Mouse (Mus musculus): ENCODE data around the gene Cnbp.
A peak's percentile ranks its signal among the peaks of the same experiment; 100 is the strongest.

Cnbp gene

GRCm38 (mm10) chr6:87849780-87850154, 1.1 kb downstream of the Cnbp start:
- DNase-seq: no peak

- DNase-seq: peak; percentile 23
Measured at GRCm38 (mm10) chr6:87846813-87847212, 4.1 kb downstream of the Cnbp start.

- no peak for DNase-seq
Measured at GRCm38 (mm10) chr6:87845031-87845695, 5.7 kb downstream of the Cnbp start.

GRCm38 (mm10) chr6:87842254-87842653, 8.7 kb downstream of the Cnbp start:
- no peak for DNase-seq

DNA sequence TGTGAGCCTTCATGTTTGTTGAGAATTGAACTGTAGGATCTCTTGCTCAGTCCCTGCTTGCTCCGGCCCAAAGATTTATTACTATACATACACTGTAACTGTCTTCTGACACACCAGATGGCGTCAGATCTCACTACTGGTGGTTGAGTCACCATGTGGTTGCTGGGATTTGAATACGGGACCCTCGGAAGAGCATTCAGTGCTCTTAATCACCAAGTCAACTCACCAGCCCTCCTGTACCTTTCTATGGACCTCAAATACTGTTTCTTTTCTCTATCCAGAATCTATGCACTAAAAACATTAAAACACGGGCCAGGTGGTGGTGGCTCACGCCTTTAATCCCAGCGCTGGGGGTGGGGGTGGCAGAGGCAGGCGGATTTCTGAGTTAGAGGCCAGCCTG, 9.3 kb downstream of the Cnbp start:
- DNase-seq: no peak

DNA sequence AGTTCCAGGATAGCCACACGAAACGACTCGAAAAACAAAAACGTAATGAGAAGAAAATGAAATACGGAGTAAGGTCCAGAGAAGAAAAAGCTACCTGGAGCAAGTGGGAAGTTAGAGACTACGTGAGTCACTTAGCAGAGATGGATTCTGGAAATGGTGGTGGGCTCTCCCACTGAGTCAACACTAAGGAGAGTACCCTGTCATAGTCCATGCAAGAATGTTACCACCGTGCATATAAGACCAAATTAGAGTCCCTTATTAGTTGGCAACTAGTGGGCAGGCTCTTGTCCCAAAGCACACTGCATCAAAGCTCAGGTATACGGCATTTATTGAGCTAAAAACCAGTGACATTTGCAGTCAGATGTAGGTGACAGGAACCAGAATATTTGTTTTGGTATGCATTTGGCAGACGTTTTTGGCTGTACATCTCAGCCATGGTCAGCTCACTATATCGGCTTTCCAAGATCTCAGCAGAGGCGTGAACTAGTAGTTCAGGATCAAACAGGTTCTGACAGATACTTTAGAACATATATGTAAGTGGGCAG, 11.0 kb downstream of the Cnbp start:
- no peak for DNase-seq

- peak; percentile 95 for DNase-seq
Measured at GRCm38 (mm10) chr6:87838551-87839197, 12.2 kb downstream of the Cnbp start, which contains the start of gene Isy1. Gene Isy1, minus strand, starts transcription at chr6:87838798.

- DNase-seq: no peak
Measured at GRCm38 (mm10) chr6:87835695-87836094, 15.2 kb downstream of the Cnbp start, which contains the start of gene Gm45140. Gene Gm45140, minus strand, starts transcription at chr6:87835795.

- DNase-seq: no peak
Measured at GRCm38 (mm10) chr6:87820366-87820765, 30.5 kb downstream of the Cnbp start.

GRCm38 (mm10) chr6:87814486-87814885, 36.4 kb downstream of the Cnbp start:
- DNase-seq: no peak

DNA sequence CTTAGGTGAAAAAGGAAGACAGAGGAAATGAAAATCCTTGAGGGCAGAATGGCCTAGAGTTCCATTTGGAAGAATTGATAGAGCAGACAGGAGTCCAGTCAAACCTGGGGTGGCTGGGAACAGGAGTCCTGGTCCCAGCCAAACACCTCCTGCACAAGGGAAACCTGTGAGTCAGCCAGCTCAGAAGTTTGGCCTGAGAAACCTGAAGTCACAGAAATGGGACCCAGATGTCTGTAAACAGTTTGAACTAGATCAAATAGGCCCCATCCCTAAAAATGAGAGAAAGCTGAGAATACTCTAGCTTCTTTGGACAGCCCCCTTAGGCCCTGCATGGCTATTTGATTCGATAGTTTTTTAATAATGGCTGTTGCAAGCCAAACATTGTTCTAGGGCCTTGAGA, 38.2 kb downstream of the Cnbp start:
- DNase-seq: no peak

DNA sequence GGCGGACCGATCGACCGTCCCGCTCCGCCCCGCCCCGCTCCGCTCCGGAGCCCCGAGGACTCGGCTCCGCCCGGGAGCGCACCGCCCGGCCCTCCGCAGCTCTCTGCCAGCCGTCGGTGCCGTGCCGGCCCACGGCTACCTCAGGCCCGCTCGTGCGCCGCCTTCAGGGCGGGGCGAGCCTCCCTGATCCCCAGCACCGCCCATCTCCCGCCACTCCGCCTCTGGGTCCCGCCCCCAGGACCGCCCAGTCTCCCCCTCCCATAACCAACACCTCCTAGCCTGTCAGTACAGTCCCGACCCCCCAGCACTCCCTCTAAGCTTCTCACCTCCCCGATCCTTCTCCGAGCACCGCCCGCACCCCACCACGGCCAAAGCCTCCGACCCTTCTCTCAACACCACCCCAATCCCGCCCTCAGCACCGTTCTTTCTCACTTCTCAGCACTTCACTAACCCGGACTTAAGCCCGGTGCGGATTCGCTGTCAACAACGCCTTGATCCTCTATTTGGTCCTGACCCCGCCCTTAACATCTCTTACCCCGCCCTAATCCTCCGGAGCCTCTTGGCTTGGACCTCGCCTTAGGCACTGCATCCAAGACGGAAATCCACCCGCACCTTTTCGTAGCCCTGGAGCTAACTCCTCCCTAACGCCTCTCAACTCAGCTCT, 39.1 kb downstream of the Cnbp start, which contains the start of gene Rab43:
Gene Rab43 (minus strand): TSS at position 490 of the 664 bp plus-strand sequence.
- peak; percentile 96 for DNase-seq

- peak; percentile 75 for DNase-seq
Measured at GRCm38 (mm10) chr6:87810713-87811669, 39.9 kb downstream of the Cnbp start.

DNA sequence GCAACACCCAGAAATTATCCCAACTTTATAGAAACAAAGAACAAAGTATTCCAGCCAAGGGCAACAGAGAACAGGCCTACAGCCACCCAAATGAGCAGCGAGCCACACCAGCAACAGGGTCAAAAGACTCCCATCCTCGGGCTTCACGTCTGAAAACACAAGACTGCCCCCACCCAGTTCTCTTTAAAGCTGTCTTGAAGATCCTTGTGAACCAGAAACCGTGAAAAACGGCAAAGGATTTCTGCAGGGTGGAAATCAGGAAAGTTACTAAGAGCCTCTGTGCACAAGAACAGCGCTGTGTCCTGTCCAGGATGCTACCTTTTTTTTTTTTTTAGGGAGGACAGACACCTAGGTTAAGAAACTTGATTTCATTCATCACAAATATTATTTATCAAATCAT, 40.6 kb downstream of the Cnbp start:
- no peak for DNase-seq

DNA sequence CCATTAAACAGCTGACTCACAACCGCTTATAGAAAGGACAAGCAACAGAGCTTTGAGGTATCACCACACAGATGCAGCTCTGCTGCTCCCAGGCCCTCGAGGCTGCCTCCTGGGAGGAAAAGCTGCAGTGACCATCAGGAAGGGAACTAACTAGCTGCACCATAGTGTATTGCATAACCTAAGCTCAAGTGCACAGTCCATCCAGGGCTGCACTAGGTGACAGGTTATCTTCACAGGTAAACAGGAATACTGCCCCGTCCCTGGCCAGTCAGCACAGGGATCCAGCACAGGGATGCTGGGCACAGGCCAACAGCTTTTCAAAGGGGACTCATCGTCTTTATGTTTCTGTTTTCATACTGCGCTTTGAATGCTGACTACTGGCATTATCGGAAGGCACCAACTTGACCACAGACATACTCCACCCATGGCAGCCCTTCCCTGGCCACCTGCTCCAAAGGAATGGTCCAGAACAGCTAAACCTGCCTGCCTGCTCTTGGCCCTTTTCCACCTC, 41.2 kb downstream of the Cnbp start:
- no peak for DNase-seq

- no peak for DNase-seq
Measured at GRCm38 (mm10) chr6:87809144-87809543, 41.8 kb downstream of the Cnbp start.

DNA sequence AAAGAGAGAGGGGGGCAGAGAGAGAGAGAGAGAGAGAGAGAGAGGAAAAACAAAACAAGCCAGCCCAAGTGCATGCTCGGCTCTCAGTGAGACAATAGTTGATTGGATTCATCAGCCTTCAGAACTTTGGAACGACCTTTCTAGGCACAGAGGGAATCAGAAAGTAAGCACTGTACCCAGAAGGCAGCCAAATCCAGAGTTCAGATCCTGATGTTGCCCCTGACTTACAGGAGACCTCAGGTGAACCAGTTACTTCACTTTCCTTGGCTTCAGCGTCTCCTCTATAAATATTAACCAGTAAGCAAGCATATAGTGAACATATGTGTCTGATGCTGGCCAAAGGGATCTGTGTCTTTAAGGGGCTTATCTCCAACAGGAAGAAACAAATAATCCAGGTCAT, 42.4 kb downstream of the Cnbp start:
- DNase-seq: no peak

DNA sequence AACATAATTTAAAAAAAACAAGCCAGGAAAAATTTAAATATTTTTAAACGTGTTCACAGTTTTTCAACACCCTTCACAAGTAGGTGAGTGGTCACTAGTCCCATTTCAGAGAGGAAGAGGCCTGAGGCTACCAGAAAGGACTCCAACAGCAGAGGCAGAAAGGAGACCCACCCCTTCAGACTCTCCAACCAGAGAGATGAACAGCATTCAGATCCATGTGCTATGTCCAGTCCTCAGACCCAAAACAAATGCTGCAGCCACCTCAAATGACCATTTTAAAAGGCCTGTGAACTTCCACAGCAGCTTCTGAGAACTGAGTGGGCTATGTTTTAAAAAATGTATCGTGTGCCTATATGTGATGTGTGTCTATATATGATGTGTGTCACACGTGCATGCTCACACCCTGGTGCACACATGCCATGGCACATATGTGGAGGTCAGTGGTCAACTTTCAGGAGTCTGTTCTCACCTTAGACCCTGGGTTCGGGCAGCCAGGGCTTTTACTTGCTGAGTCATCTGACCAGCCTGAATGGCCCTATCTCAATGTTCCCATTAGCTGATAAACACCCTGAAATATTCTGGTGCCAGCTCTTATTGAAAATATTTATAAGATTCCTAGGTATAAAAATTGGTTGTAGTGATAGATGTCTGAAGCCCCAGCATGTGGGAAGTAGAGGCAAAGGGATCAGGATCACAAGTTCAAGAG, 43.0 kb downstream of the Cnbp start:
- DNase-seq: no peak

- no peak for DNase-seq
Measured at GRCm38 (mm10) chr6:87806857-87807256, 44.0 kb downstream of the Cnbp start.

DNA sequence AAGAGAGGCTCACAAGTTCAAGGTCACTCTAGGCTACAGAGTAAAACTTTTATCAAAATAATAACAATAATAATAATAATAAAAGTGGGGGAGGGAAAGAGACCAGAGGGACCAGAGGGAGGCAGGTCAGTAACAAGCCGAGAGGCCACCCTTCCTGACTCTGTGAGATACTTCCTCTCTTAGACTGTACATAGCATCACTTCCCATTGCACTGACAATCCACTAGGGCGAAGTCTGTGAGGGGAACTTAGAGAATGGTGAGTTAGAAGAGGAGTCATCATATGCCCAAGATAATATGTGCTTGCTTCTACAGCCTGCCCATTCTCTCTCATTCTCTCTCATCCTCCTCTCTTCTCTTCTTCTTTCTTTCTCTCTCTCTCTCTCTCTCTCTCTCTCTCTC, 44.9 kb downstream of the Cnbp start:
- no peak for DNase-seq

DNA sequence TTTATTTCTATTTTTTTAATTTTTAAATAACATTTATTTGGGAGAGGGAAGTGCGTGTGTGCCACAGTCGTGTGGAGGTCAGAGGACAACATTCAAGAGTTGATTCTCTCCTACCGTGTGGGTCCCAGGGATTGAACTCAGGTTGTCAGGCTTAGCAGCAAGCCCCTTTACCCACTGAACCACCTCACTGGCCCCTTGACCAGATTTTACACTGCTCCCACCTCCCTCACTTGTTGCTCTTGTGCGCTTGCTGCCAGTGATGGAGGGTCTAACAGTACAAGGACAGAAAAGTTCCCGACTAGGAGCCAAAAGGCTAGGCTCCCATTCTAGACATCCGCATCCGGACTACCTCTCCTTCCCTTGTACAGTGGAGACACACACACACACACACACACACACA, 45.5 kb downstream of the Cnbp start:
- no peak for DNase-seq

DNA sequence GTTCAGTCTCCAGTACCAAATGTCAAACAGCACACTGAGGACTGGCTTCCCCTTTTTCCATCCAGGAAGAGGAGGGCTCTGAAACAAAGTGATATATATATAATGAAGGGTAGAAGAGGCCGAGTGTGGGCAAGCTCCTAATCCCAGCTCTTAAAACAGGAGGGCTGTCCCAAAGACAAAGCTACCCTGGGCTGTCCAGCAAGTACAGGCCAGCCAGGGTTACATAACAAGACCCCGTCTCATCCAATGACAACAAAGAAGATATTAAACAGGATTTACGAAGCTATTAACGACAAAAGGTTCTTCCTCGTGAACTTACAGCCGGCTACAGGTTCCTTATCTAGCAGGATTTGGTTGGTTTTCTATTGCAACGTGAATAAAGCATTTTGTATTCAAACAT, 46.0 kb downstream of the Cnbp start:
- no peak for DNase-seq
